Mouse (Mus musculus): Measurements from ENCODE around the gene Aagab. TPM values are rescaled to one million over a fixed set of nuclear protein-coding genes. Genes with fewer than 3 reads are reported as not detected.

Aagab gene
- polyA plus RNA-seq, 1 experiment from 2014 or later = 30.5 TPM

DNA sequence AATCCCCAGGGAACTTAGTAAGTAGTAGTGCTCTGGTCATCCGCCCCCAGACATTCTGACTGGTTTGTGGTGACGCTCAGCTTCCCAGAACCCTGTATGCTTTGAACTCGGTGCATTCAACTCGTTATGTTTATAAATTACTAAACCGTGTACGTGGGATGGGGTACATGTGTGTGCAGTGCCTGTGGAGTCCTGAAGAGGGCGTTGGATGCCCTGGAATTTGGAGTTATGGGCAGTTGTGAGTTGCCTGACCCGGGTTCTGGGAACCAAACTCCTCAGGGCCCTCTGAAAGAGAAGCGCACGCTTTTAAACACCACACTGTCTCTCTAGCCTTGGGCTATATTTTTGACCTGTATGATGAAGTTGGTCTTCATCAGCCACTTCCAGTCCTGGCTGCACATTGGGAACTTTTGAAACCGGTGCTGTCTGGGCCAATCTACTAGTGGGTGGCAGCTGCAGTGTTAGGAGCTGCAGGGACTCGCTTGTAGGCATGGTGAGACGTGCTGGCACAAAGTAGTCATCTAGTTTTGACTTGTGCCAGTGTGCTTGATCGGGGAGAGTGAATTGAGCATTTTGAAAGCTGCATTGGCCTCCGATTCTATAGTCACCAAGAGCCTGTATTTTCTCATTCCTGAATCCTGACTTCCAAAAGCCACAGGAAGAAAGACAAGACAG lies 21.6 kb downstream of the Aagab start:
- no peaks in the 10 kb centered on the region for H3K9me3 ChIP-seq (ENCODE audit: control insufficient read depth, low read depth, low read length)
- WGBS = 84% methylated on average over 15 of the region's 15 CpGs
- no peaks in the 10 kb centered on the region for H3K4me1 ChIP-seq (ENCODE audit: control insufficient read depth, insufficient read depth, low read length)
- H3K36me3 ChIP-seq (ENCODE audit: control insufficient read depth, insufficient read depth, low read length) = peaks cover 4% of the 10 kb centered on the region; the same call in 1 of the 2 replicates
- no peak for ATAC-seq (ENCODE audit: insufficient number of reproducible peaks, insufficient read depth, low FRiP score, low read depth)
- no peak overlapping the region for H3K9ac ChIP-seq (replicated peaks; ENCODE audit: low read depth, low read length)
- no peaks in the 10 kb centered on the region for H3K27me3 ChIP-seq (ENCODE audit: control insufficient read depth, insufficient read depth, low read length)
- no peak overlapping the region for H3K4me2 ChIP-seq (replicated peaks; ENCODE audit: low read depth, low read length)
- H3K27ac ChIP-seq (ENCODE audit: low read length) = no peak overlapping the region
- no peak overlapping the region for H3K4me3 ChIP-seq (ENCODE audit: low read depth, low read length)

DNA sequence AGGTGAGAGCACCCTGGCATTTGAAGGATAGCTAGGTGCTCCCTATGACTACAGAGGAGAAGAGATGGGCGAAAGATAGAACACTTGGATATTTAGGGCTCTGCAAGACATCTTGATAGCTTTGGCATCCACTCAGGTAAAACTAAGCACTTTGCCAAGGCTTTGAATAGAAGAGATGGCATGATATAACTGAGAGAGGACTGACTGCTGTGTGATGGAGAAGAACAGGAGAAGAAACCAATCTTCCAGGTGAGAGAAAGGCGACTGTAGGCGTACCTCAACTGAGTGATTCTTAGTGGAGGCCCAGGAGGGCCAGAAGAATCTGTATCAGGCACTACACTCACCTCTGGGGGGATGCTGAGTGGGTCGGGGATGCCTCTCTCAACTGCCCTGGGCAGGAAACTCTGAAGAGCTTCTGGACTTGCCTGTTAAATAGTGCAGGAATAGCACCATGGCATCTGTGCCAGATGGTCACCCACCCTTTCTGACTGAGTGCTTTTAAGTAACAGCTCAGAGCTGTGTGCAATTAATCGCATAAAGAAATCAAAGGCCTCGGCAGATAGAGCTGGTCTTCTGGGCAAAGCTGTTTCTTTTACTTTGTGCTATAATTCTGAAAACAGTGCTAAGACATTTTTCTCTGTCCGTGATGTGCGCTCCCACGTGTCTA lies 22.8 kb downstream of the Aagab start:
- H3K4me3 ChIP-seq (ENCODE audit: low read depth, low read length) = no peak overlapping the region
- H3K27ac ChIP-seq (ENCODE audit: low read length) = no peak overlapping the region
- peaks cover 4% of the 10 kb centered on the region; the same call in 1 of the 2 replicates for H3K36me3 ChIP-seq (ENCODE audit: control insufficient read depth, insufficient read depth, low read length)
- 87% methylated on average over 9 of the region's 9 CpGs for WGBS
- no peaks in the 10 kb centered on the region for H3K9me3 ChIP-seq (ENCODE audit: control insufficient read depth, low read depth, low read length)
- no peaks in the 10 kb centered on the region for H3K4me1 ChIP-seq (ENCODE audit: control insufficient read depth, insufficient read depth, low read length)
- no peak overlapping the region for H3K9ac ChIP-seq (replicated peaks; ENCODE audit: low read depth, low read length)
- no peak overlapping the region for H3K4me2 ChIP-seq (replicated peaks; ENCODE audit: low read depth, low read length)
- H3K27me3 ChIP-seq (ENCODE audit: control insufficient read depth, insufficient read depth, low read length) = no peaks in the 10 kb centered on the region
- ATAC-seq (ENCODE audit: insufficient number of reproducible peaks, insufficient read depth, low FRiP score, low read depth) = no peak

DNA sequence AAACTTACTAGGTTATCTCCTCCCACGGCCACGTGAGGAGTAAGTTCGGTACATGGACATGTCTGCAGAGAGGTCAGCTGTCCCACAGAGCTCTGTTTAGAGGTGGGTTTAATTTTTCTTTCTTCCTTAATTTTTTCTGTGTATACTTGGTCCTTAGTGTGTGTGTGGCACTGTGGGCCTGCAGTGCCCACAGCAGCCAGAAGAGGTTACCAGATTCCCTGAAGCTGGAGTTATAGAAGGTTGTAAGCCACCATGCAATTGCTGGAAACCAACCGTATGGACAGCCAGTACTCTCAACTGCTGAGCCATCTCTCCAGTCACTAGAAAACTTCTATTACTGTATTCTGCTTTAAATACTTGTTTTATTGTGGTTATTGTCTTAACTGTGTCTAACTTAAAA lies 29.6 kb downstream of the Aagab start:
- Histone ChIP-seq H3K27ac (ENCODE audit: low read length) (no peak overlapping the region), H3K4me1 (ENCODE audit: control insufficient read depth, insufficient read depth, low read length) (0 out of 2 replicates have a peak, but pooled peaks cover 3% of the 10 kb centered on the region), H3K9me3 (ENCODE audit: control insufficient read depth, low read depth, low read length) (no peaks in the 10 kb centered on the region), H3K4me3 (ENCODE audit: low read depth, low read length) (no peak overlapping the region), H3K36me3 (ENCODE audit: control insufficient read depth, insufficient read depth, low read length) (peaks cover 7% of the 10 kb centered on the region; the same call in 1 of the 2 replicates), H3K4me2 (replicated peaks; ENCODE audit: low read depth, low read length) (no peak overlapping the region), H3K27me3 (ENCODE audit: control insufficient read depth, insufficient read depth, low read length) (no peaks in the 10 kb centered on the region), H3K9ac (replicated peaks; ENCODE audit: low read depth, low read length) (no peak overlapping the region)
- 96% methylated on average over 4 of the region's 4 CpGs for WGBS
- no peak for ATAC-seq (ENCODE audit: insufficient number of reproducible peaks, insufficient read depth, low FRiP score, low read depth)

DNA sequence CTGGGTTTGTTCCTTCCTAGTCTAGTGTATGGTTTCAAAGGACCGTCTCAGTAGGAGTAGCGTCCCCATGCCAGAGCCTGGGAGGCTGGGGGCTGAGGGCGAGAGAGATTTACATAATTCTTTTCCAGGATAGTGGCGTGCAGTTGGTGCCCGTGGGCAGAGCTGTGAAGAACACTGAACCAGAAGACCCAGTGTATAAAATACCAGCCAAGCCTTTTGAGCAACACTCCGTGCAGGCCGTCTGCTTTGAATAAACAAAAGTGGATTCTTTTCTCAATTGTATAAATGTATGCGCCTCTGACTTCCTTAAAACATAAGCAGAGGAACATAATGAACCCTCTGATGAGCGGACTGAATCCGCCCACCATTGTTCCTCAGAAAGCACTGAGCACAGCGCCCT lies 30.5 kb downstream of the Aagab start:
- no peak overlapping the region for H3K4me2 ChIP-seq (replicated peaks; ENCODE audit: low read depth, low read length)
- ATAC-seq (ENCODE audit: insufficient number of reproducible peaks, insufficient read depth, low FRiP score, low read depth) = no peak
- H3K9ac ChIP-seq (replicated peaks; ENCODE audit: low read depth, low read length) = no peak overlapping the region
- H3K27me3 ChIP-seq (ENCODE audit: control insufficient read depth, insufficient read depth, low read length) = no peaks in the 10 kb centered on the region
- no peak overlapping the region for H3K4me3 ChIP-seq (ENCODE audit: low read depth, low read length)
- H3K36me3 ChIP-seq (ENCODE audit: control insufficient read depth, insufficient read depth, low read length) = peaks cover 7% of the 10 kb centered on the region; the same call in 1 of the 2 replicates
- no peaks in the 10 kb centered on the region for H3K9me3 ChIP-seq (ENCODE audit: control insufficient read depth, low read depth, low read length)
- 0 out of 2 replicates have a peak, but pooled peaks cover 3% of the 10 kb centered on the region for H3K4me1 ChIP-seq (ENCODE audit: control insufficient read depth, insufficient read depth, low read length)
- peak overlapping the region; percentile 39; the same call in 1 of the 2 replicates for H3K27ac ChIP-seq (ENCODE audit: low read length)
- 38% methylated on average over 11 of the region's 11 CpGs for WGBS

DNA sequence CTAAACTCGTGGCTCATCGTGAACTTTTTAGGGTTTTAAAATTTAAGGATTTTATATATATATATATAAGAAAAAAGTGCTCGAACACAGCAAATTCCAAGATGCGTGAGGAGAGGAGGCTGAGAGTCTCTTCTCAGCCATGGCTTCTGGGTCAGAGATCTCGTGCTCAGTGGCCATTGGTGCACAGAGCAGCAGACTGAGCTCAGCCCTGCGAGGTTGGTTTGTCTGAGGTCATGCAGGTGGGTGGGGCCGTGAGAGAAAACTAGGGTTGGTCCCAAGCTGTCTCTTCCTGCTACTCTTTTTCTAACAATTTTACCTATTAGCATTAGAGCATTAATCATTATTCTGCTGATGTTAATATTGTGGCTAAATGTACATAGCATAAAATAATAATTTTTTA lies 30.9 kb downstream of the Aagab start:
- Histone ChIP-seq H3K4me3 (ENCODE audit: low read depth, low read length) (no peak overlapping the region), H3K36me3 (ENCODE audit: control insufficient read depth, insufficient read depth, low read length) (peaks cover 7% of the 10 kb centered on the region; the same call in 1 of the 2 replicates), H3K4me1 (ENCODE audit: control insufficient read depth, insufficient read depth, low read length) (0 out of 2 replicates have a peak, but pooled peaks cover 3% of the 10 kb centered on the region), H3K27ac (ENCODE audit: low read length) (no peak overlapping the region), H3K9ac (replicated peaks; ENCODE audit: low read depth, low read length) (no peak overlapping the region), H3K4me2 (replicated peaks; ENCODE audit: low read depth, low read length) (no peak overlapping the region), H3K27me3 (ENCODE audit: control insufficient read depth, insufficient read depth, low read length) (no peaks in the 10 kb centered on the region), H3K9me3 (ENCODE audit: control insufficient read depth, low read depth, low read length) (no peaks in the 10 kb centered on the region)
- 61% methylated on average over 7 of the region's 7 CpGs for WGBS
- no peak for ATAC-seq (ENCODE audit: insufficient number of reproducible peaks, insufficient read depth, low FRiP score, low read depth)

DNA sequence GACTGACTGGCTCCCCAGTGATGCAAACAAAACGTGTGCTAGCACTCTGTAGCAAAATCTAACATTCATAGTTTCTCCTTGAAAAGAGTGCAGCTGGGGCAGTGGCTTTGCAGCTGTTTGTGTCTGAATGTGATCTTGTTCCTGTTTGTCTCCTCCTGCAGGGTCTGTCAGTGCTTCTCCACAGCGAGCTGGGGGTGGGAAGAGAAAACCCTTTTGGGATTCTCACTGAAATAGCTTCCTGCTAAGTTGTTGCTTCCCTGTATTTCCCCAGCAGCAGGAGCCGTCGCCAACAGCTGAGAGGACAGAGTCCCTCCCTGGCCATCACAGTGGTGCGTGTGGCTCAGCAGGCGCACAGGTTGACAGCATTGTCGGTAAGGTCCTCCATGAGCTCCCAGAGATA lies 33.7 kb downstream of the Aagab start:
- 0 out of 2 replicates have a peak, but pooled peaks cover 3% of the 10 kb centered on the region for H3K4me1 ChIP-seq (ENCODE audit: control insufficient read depth, insufficient read depth, low read length)
- H3K27ac ChIP-seq (ENCODE audit: low read length) = no peak overlapping the region
- WGBS = 73% methylated on average over 7 of the region's 7 CpGs
- no peak overlapping the region for H3K4me3 ChIP-seq (ENCODE audit: low read depth, low read length)
- no peak overlapping the region for H3K4me2 ChIP-seq (replicated peaks; ENCODE audit: low read depth, low read length)
- no peaks in the 10 kb centered on the region for H3K27me3 ChIP-seq (ENCODE audit: control insufficient read depth, insufficient read depth, low read length)
- no peak for ATAC-seq (ENCODE audit: insufficient number of reproducible peaks, insufficient read depth, low FRiP score, low read depth)
- H3K9me3 ChIP-seq (ENCODE audit: control insufficient read depth, low read depth, low read length) = no peaks in the 10 kb centered on the region
- no peak overlapping the region for H3K9ac ChIP-seq (replicated peaks; ENCODE audit: low read depth, low read length)
- H3K36me3 ChIP-seq (ENCODE audit: control insufficient read depth, insufficient read depth, low read length) = peaks cover 7% of the 10 kb centered on the region; the same call in 1 of the 2 replicates

DNA sequence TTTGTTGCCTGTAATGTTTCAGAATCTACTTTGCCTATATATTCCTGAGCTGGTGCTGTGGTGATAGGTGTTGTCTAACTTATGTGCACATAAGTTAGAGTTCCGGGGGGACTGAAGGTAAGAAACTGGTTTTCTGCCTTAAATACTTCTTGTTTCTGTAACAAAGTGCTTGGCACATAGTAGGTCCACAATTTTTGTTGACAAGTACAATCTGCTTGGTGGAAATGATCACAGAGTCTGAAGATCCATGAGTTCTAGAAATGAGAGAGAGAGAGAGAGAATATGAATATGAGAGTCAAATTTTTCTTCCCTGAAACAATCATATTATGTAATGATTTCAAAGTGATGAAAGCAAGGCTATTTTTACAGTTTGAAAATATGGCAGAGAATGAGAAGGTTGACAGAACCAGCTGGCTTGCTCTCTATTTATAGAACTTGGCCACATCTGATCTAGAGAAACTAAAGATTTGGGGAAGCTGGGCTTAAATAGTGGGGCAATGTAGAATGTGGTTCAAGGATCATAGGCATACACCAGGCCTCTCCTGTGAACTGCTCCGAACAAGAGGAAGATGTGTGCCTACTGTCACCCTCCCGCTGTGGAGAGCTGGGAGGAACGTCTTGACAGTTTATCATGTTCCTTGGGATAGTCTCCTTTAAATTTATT lies 39.7 kb downstream of the Aagab start:
- Histone ChIP-seq H3K27me3 (ENCODE audit: control insufficient read depth, insufficient read depth, low read length) (no peaks in the 10 kb centered on the region), H3K36me3 (ENCODE audit: control insufficient read depth, insufficient read depth, low read length) (peaks cover 5% of the 10 kb centered on the region)
- 93% methylated on average over 4 of the region's 4 CpGs for WGBS

DNA sequence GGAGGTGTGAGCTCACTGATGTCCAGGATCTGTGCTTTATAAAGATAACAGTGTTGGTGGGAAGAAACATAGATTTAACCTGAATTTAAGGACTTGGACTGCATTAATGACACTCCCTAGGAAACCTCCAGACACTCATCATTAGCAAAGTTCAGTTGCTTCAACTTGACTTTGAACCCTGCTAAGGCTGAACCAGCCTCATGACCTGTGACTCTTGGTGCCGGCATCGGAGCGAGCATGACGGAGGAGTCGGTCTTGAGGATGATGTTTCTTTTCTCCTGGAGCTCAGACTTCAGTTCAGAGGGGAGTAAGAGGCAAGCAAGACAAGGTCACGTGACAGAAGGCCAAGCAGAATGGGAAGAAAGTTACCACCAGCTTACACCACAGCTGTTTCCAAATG lies 41.6 kb downstream of the Aagab start:
- no peak for ATAC-seq (ENCODE audit: insufficient number of reproducible peaks, insufficient read depth, low FRiP score, low read depth)
- no peak overlapping the region for H3K27ac ChIP-seq (ENCODE audit: low read length)
- no peak overlapping the region for H3K4me3 ChIP-seq (ENCODE audit: low read depth, low read length)
- no peak overlapping the region for H3K4me2 ChIP-seq (replicated peaks; ENCODE audit: low read depth, low read length)
- H3K9ac ChIP-seq (replicated peaks; ENCODE audit: low read depth, low read length) = no peak overlapping the region
- WGBS = 87% methylated on average over 6 of the region's 6 CpGs
- no peaks in the 10 kb centered on the region for H3K9me3 ChIP-seq (ENCODE audit: control insufficient read depth, low read depth, low read length)
- H3K4me1 ChIP-seq (ENCODE audit: control insufficient read depth, insufficient read depth, low read length) = no peaks in the 10 kb centered on the region
- H3K36me3 ChIP-seq (ENCODE audit: control insufficient read depth, insufficient read depth, low read length) = peaks cover 17% of the 10 kb centered on the region
- H3K27me3 ChIP-seq (ENCODE audit: control insufficient read depth, insufficient read depth, low read length) = no peaks in the 10 kb centered on the region

More for the DNA sequence above, 39.7 kb downstream of the Aagab start:
- Histone ChIP-seq H3K9me3 (ENCODE audit: control insufficient read depth, low read depth, low read length) (no peaks in the 10 kb centered on the region), H3K4me2 (replicated peaks; ENCODE audit: low read depth, low read length) (no peak overlapping the region), H3K27ac (ENCODE audit: low read length) (no peak overlapping the region), H3K4me3 (ENCODE audit: low read depth, low read length) (no peak overlapping the region), H3K9ac (replicated peaks; ENCODE audit: low read depth, low read length) (no peak overlapping the region), H3K4me1 (ENCODE audit: control insufficient read depth, insufficient read depth, low read length) (no peaks in the 10 kb centered on the region)
- ATAC-seq (ENCODE audit: insufficient number of reproducible peaks, insufficient read depth, low FRiP score, low read depth) = no peak

All from stomach, embryonic 14.5 days (tissue).